Comparison of ENCODE assay signal across 8 mouse cellular contexts in the genomic region with DNA sequence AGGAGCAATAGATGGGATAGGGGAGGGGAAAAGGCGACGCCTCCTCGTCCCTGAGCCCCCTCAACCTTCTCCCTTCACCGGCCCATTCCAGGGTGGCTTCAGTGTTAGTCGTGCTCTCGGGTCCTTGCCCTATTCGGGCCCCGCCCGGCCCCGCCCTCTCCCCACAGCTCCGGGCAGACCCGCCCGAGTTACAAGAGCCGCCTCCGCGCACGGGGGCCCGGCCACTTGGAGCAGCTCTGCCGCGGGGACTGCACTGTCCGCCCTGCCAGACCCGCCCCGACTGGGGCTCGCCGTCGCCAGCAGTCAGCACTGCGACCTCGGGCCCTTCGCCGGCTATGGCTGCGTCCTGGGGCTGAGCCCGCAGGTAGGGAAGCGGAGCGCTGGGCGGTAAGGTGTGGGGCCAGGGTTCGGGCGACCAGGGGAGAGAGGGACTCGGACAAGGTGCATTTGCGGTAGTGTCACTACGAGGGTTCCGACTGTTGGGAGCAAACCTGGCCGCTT. TPM values are rescaled to one million over a fixed set of nuclear protein-coding genes. Genes with fewer than 3 reads are reported as not detected.
DNase-seq lines count a peak whose midpoint lies in the region; ATAC-seq and TF ChIP-seq lines count a peak whose summit lies in the region.

Gene Ahnak, plus strand, starts transcription at position 219 of the 501 bp plus-strand sequence.

- peak within 1 kb of the TSS; percentile 97 for H3K4me3 ChIP-seq in bone marrow macrophage, adult 2 months (ENCODE audit: insufficient read depth, low read length)
- H3K4me3 ChIP-seq in limb, embryonic 10.5 days, result peak within 1 kb of the TSS; percentile 75
- H3K4me3 ChIP-seq in midbrain, embryonic 13.5 days (replicated peaks), result peak within 1 kb of the TSS; percentile 46

- DNase-seq in cerebellum, postnatal 10 days, result peak; percentile 49 to 55
- DNase-seq in cerebellum, adult 9-10 months, result no peak
- peak; percentile 92 for DNase-seq in gastrocnemius, postnatal 14 days
- peak; percentile 83 for DNase-seq in induced T-regulatory cell, adult 2 months (ENCODE audit: low read depth)
- DNase-seq in limb, embryonic 10.5 days (ENCODE audit: low spot score), result peak; percentile 78
- DNase-seq in testis, postnatal 10 days (ENCODE audit: low spot score), result peak; percentile 82

- H3K27ac ChIP-seq in bone marrow macrophage, adult 2 months (ENCODE audit: insufficient read depth, low read depth, low read length), result peak within 1 kb of the TSS; percentile 88
- H3K27ac ChIP-seq in limb, embryonic 10.5 days, result peak within 1 kb of the TSS; percentile 91
- H3K27ac ChIP-seq in midbrain, embryonic 13.5 days, result no peak within 1 kb of the TSS

- TF ChIP-seq POLR2A in bone marrow macrophage, adult 2 months (IDR thresholded peaks at IDR 0.05; ENCODE audit: borderline replicate concordance, low read depth, low read length), result no peak; the same call in 1 of the 2 replicates

- H3K27me3 ChIP-seq in limb, embryonic 10.5 days (ENCODE audit: low read depth, poor library complexity, severe bottlenecking), result peaks cover 20% of the 10 kb centered on the region
- peaks cover 57% of the 10 kb centered on the region for H3K27me3 ChIP-seq in midbrain, embryonic 13.5 days

- no peak for TF ChIP-seq CTCF in bone marrow macrophage, adult 2 months (IDR thresholded peaks at IDR 0.05; ENCODE audit: low read depth, low read length)

- H3K36me3 ChIP-seq in limb, embryonic 10.5 days, result no peaks in the 10 kb centered on the region
- H3K36me3 ChIP-seq in midbrain, embryonic 13.5 days, result no peaks in the 10 kb centered on the region

- peak within 1 kb of the TSS; percentile 56 for H3K9ac ChIP-seq in midbrain, embryonic 13.5 days (replicated peaks)

- WGBS in limb, embryonic 10.5 days, result under 1% methylated on average over 41 of the region's 42 CpGs
- under 1% methylated on average over 42 of the region's 42 CpGs for WGBS in midbrain, embryonic 13.5 days

- intact Hi-C loops in gastrocnemius, postnatal 14 days (cut with DNase I; ENCODE audit: low total_unique reads), result no loop called here

- H3K9me3 ChIP-seq in limb, embryonic 10.5 days (replicated peaks), result no peaks in the 10 kb centered on the region
- H3K9me3 ChIP-seq in midbrain, embryonic 13.5 days, result no peaks in the 10 kb centered on the region

- peaks cover 47% of the 10 kb centered on the region for H3K4me1 ChIP-seq in bone marrow macrophage, adult 2 months (ENCODE audit: control insufficient read depth, insufficient read depth, low read length)
- peaks cover 65% of the 10 kb centered on the region for H3K4me1 ChIP-seq in limb, embryonic 10.5 days
- peaks cover 41% of the 10 kb centered on the region for H3K4me1 ChIP-seq in midbrain, embryonic 13.5 days (replicated peaks)

- peak within 1 kb of the TSS; percentile 71 for H3K4me2 ChIP-seq in midbrain, embryonic 13.5 days (replicated peaks)

- ATAC-seq in midbrain, embryonic 13.5 days, result peak; percentile 25

RNA-seq across cellular contexts. Expression of gene Ahnak, which starts in this region (rescaled TPM):
- polyA plus RNA-seq in bone marrow macrophage, adult 2 months (2012; ENCODE audit: insufficient read depth, insufficient read length, missing spikeins), result 440 and 513 TPM in 2 replicates
- total RNA-seq in gastrocnemius, postnatal 14 days (2021), result 100 to 1,000 TPM; 194 to 197 TPM
- 5.3 and 8.9 TPM in 2 replicates for polyA plus RNA-seq in limb, embryonic 10.5 days (2016; fragmentation: Nextera tagmentation; extraction: Ambion mirVana)
- 3.7 and 4.9 TPM in 2 replicates for polyA plus RNA-seq in midbrain, embryonic 13.5 days (2015; fragmentation: Nextera tagmentation; extraction: Ambion mirVana)

Comparison
In these comparisons a context has a peak if more than half of its experiments do, and no peak if none do; other contexts are left out.
1. RNA of gene Ahnak (polyA plus RNA-seq): 440 to 513 TPM in bone marrow macrophage, adult 2 months; 5.3 to 8.9 TPM in limb, embryonic 10.5 days and 3.7 to 4.9 TPM in midbrain, embryonic 13.5 days; every median in the first group is over 10 times any median in the second.
2. H3K4me3 ChIP-seq: peak in every context shown above with its lines; median percentile 97 in bone marrow macrophage, adult 2 months; 75 in limb, embryonic 10.5 days; 46 in midbrain, embryonic 13.5 days.